7 mouse cellular contexts compared by ENCODE assay signal in the genomic region with DNA sequence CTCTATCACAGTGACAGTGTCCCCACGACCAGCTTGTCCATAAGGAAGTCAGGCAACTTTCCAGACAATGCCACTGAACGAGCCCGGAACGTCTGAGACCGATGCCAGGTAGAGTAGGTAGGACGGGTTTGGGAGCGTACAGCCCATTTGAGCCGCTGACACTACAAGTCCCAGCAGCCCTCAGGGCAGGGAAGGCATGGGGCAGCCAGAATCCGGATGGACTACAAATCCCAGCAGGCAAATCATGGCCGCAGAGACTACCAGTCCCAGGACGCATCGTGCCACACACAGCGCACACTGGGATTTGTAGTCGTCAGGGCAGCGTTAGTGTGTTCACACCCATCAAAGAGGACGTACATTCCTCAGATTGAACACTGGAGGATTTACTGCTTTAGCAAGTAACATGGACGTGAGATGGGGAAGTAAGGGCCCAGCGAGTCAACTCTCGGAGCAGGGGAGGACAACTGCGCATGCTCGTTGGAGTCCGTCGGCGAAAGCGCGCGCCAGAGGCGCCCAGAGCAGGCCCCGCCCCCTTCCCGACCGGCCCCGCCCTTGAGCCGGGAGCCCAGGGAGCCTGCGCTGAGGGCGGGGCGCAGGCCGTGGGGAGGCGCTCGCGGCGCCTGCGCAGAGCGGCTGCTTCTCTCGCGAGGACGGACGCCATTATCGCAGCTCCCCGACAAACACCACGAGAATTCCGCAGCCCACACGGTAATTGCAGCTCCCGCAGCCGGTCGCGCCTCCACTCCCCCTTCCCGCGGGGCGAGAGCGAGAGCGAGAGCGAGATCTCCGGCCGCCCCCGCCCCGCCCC. TPM values are rescaled to one million over a fixed set of nuclear protein-coding genes. Genes with fewer than 3 reads are reported as not detected.
DNase-seq lines count a peak whose midpoint lies in the region; ATAC-seq lines count a peak whose summit lies in the region.

No protein-coding gene starts in this region.

- peak overlapping the region; percentile 74 for H3K4me3 ChIP-seq in embryonic facial prominence, embryonic 12.5 days
- peak overlapping the region; percentile 90 for H3K4me3 ChIP-seq in limb, embryonic 11.5 days (ENCODE audit: low read depth, low read length)
- peak overlapping the region; percentile 82 for H3K4me3 ChIP-seq in midbrain, embryonic 14.5 days (replicated peaks; ENCODE audit: low read depth, low read length)

- peak overlapping the region; percentile 96 for H3K27ac ChIP-seq in embryonic facial prominence, embryonic 12.5 days
- peak overlapping the region; percentile 92 for H3K27ac ChIP-seq in limb, embryonic 11.5 days (replicated peaks; ENCODE audit: low read depth, low read length)
- peak overlapping the region; percentile 97 for H3K27ac ChIP-seq in midbrain, embryonic 14.5 days (replicated peaks; ENCODE audit: low read depth, low read length)

- H3K4me2 ChIP-seq in embryonic facial prominence, embryonic 12.5 days (replicated peaks) = peak overlapping the region; percentile 80
- H3K4me2 ChIP-seq in limb, embryonic 11.5 days (ENCODE audit: low read depth, severe bottlenecking) = peak overlapping the region; percentile 93
- H3K4me2 ChIP-seq in midbrain, embryonic 14.5 days (ENCODE audit: low read length) = peak overlapping the region; percentile 93

- under 1% methylated on average over 64 of the region's 66 CpGs for WGBS in embryonic facial prominence, embryonic 12.5 days
- under 1% methylated on average over 62 of the region's 66 CpGs for WGBS in limb, embryonic 11.5 days
- WGBS in midbrain, embryonic 14.5 days = under 1% methylated on average over 57 of the region's 66 CpGs

- H3K36me3 ChIP-seq in embryonic facial prominence, embryonic 12.5 days = peaks cover 12% of the 10 kb centered on the region
- H3K36me3 ChIP-seq in limb, embryonic 11.5 days (ENCODE audit: control insufficient read depth, insufficient read depth, low read length) = peaks cover 6% of the 10 kb centered on the region; the same call in 1 of the 2 replicates
- H3K36me3 ChIP-seq in midbrain, embryonic 14.5 days (ENCODE audit: control insufficient read depth, insufficient read depth, low read length) = peaks cover 23% of the 10 kb centered on the region

- peak; percentile 98 for DNase-seq in adrenal gland, postnatal 25 days
- DNase-seq in heart, adult 11 months = peak; percentile 100
- peak; percentile 99 for DNase-seq in kidney, adult 18-20 months
- peak; percentile 98 for DNase-seq in limb, embryonic 11.5 days (ENCODE audit: low spot score)
- peak; percentile 100 for DNase-seq in midbrain, embryonic 14.5 days
- peak; percentile 98 to 99 for DNase-seq in spleen, adult 18-20 months

- peaks cover 49% of the 10 kb centered on the region for H3K4me1 ChIP-seq in embryonic facial prominence, embryonic 12.5 days
- H3K4me1 ChIP-seq in limb, embryonic 11.5 days (ENCODE audit: control insufficient read depth, insufficient read depth, low read length) = peaks cover 23% of the 10 kb centered on the region
- H3K4me1 ChIP-seq in midbrain, embryonic 14.5 days (ENCODE audit: control insufficient read depth, insufficient read depth, low read length) = peaks cover 33% of the 10 kb centered on the region

- ATAC-seq in embryonic facial prominence, embryonic 12.5 days (ENCODE audit: insufficient number of reproducible peaks, insufficient read depth, low FRiP score, low TSS enrichment) = peak; percentile 93
- peak; percentile 91 for ATAC-seq in limb, embryonic 11.5 days (ENCODE audit: insufficient number of reproducible peaks, low FRiP score, low TSS enrichment, low read depth)
- peak; percentile 93 for ATAC-seq in midbrain, embryonic 14.5 days (ENCODE audit: low FRiP score, low TSS enrichment)

- H3K9me3 ChIP-seq in embryonic facial prominence, embryonic 12.5 days = no peaks in the 10 kb centered on the region
- no peaks in the 10 kb centered on the region for H3K9me3 ChIP-seq in limb, embryonic 11.5 days (ENCODE audit: control insufficient read depth, low read length)
- no peaks in the 10 kb centered on the region for H3K9me3 ChIP-seq in midbrain, embryonic 14.5 days (ENCODE audit: control insufficient read depth, low read length)

- peak overlapping the region; percentile 99 for H3K9ac ChIP-seq in embryonic facial prominence, embryonic 12.5 days
- peak overlapping the region; percentile 92 for H3K9ac ChIP-seq in limb, embryonic 11.5 days (ENCODE audit: low read length)
- peak overlapping the region; percentile 95 for H3K9ac ChIP-seq in midbrain, embryonic 14.5 days (replicated peaks; ENCODE audit: low read length)

- H3K27me3 ChIP-seq in embryonic facial prominence, embryonic 12.5 days = no peaks in the 10 kb centered on the region
- H3K27me3 ChIP-seq in limb, embryonic 11.5 days (ENCODE audit: control insufficient read depth, insufficient read depth, low read length) = no peaks in the 10 kb centered on the region
- no peaks in the 10 kb centered on the region for H3K27me3 ChIP-seq in midbrain, embryonic 14.5 days (ENCODE audit: control insufficient read depth, insufficient read depth, low read length)

RNA-seq across cellular contexts. Expression of a gene that starts 0.6 kb away (rescaled TPM):
- total RNA-seq in adrenal gland, postnatal 25 days (2021) = 33.2 and 35.7 TPM in 2 replicates
- 46.0 and 55.6 TPM in 2 replicates for polyA plus RNA-seq in embryonic facial prominence, embryonic 12.5 days (2016; fragmentation: Nextera tagmentation; extraction: Ambion mirVana)
- polyA plus RNA-seq in limb, embryonic 11.5 days (2014; fragmentation: Nextera tagmentation; extraction: Ambion mirVana) = 57.9 and 58.1 TPM in 2 replicates
- polyA plus RNA-seq in midbrain, embryonic 14.5 days (2014; fragmentation: Nextera tagmentation; extraction: Ambion mirVana) = 47.7 and 48.7 TPM in 2 replicates

RNA-seq across cellular contexts. Expression of a gene that starts 5.4 kb away (rescaled TPM):
- 1.6 TPM in 1 of 2 replicates, not detected in the other for total RNA-seq in adrenal gland, postnatal 25 days (2021)
- polyA plus RNA-seq in embryonic facial prominence, embryonic 12.5 days (2016; fragmentation: Nextera tagmentation; extraction: Ambion mirVana) = not detected in 2 replicates
- not detected in 2 replicates for polyA plus RNA-seq in limb, embryonic 11.5 days (2014; fragmentation: Nextera tagmentation; extraction: Ambion mirVana)
- not detected in 2 replicates for polyA plus RNA-seq in midbrain, embryonic 14.5 days (2014; fragmentation: Nextera tagmentation; extraction: Ambion mirVana)

RNA-seq across cellular contexts. Expression of a gene that starts 42.7 kb away (rescaled TPM):
- total RNA-seq in adrenal gland, postnatal 25 days (2021) = 56.6 and 57.8 TPM in 2 replicates
- polyA plus RNA-seq in embryonic facial prominence, embryonic 12.5 days (2016; fragmentation: Nextera tagmentation; extraction: Ambion mirVana) = 17.4 and 17.5 TPM in 2 replicates
- 15.2 and 17.0 TPM in 2 replicates for polyA plus RNA-seq in limb, embryonic 11.5 days (2014; fragmentation: Nextera tagmentation; extraction: Ambion mirVana)
- 42.0 and 54.0 TPM in 2 replicates for polyA plus RNA-seq in midbrain, embryonic 14.5 days (2014; fragmentation: Nextera tagmentation; extraction: Ambion mirVana)

Comparison
In these comparisons a context has a peak if more than half of its experiments do, and no peak if none do; other contexts are left out.
1. Peak in every context shown above with its lines: DNase-seq, ATAC-seq, H3K4me3 ChIP-seq and H3K27ac ChIP-seq.